Mouse (Mus musculus) erythroblast, embryonic 14.5 days (primary cell): ENCODE measurements around the gene Letmd1.

ENCODE experiments used
- GATA1 ChIP-seq: IDR thresholded peaks from 2 replicates; pipeline ENCODE4 v1.6.1; 2012; ENCODE audit warnings: low read length, inconsistent platforms, mixed read lengths
- TAL1 ChIP-seq: IDR thresholded peaks from 3 replicates; pipeline ENCODE4 v1.6.1; 2012; ENCODE audit warnings: low read length, inconsistent platforms, mixed read lengths

- TF ChIP-seq GATA1 (no peak; the same call in 1 of the 2 replicates), TAL1 (no peak)
Measured at GRCm38 (mm10) chr15:100443126-100443922, 25.5 kb upstream of the Letmd1 start.
